Mouse (Mus musculus) cortical plate, adult 2 months (tissue): ENCODE measurements around the gene Nudt6.

Source experiments
- CTCF ChIP-seq: fragments of 200-500 bp; IDR thresholded peaks from 2 replicates; pipeline ENCODE4 v1.5.1; 2011; ENCODE audit warnings: mild to moderate bottlenecking, control low read depth, low read length; ENCODE audit not compliant: insufficient read depth; ENCODE audit errors: extremely low read depth
- POLR2A ChIP-seq: fragments of 200-500 bp; IDR thresholded peaks from 2 replicates; pipeline ENCODE4 v1.6.1; 2011; ENCODE audit warnings: mild to moderate bottlenecking, low read length, control low read depth; ENCODE audit not compliant: insufficient read depth; ENCODE audit errors: extremely low read depth

DNA sequence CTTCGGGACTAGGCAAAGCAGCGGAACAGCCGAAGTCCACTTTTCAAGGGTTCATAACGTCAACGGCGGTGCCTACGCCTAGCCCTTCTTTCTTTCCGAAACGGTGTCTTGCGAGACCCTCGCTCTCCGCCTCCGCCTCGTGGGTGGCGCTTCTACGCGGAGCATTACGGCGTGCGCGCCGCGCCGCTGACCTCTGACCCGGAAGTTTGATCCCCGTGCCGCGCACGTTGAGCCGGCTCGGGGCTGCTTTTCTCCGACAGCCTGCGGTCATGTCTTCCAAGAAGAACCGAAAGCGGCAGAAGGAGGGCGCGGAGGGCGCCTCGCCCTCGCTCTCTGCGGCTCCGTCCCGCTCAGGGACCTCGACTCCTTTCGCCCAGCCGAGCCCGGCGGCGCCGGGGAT, at the start of gene Nudt6:
- TF ChIP-seq CTCF (no peak), POLR2A (peak; percentile 45; the same call in 1 of the 2 replicates)
